Mouse (Mus musculus) heart, embryonic 15.5 days (tissue): ENCODE measurements at regions not wholly inside any gene's neighbourhood (a gene's known extent, or its start where the extent isn't known, plus 50 kb on each side); places are given as distances from the start of the nearest gene placed in this dataset.

Experiments used
- ATAC-seq: fragments of 200-750 bp; cut with Nextera tagmentation; replicated peaks from 2 replicates; pipeline ENCODE4 v1.8.0; 2017; ENCODE audit warnings: low read depth, moderate TSS enrichment; ENCODE audit not compliant: insufficient number of reproducible peaks, insufficient read depth, low FRiP score
- H3K27ac ChIP-seq: fragments of 300-500 bp; sonication (generic); 2 replicates; pipeline ENCODE4 v1.5.1; 2015; ENCODE audit warnings: mild to moderate bottlenecking, inconsistent platforms
- H3K27me3 ChIP-seq: fragments of 300-500 bp; sonication (generic); 2 replicates; pipeline ENCODE4 v1.6.1; 2015; ENCODE audit warnings: inconsistent platforms
- H3K36me3 ChIP-seq: fragments of 300-500 bp; sonication (generic); 2 replicates; pipeline ENCODE4 v1.6.1; 2015; ENCODE audit warnings: mild to moderate bottlenecking, inconsistent platforms
- H3K4me1 ChIP-seq: fragments of 300-500 bp; sonication (generic); replicated peaks from 2 replicates; pipeline ENCODE4 v1.6.1; 2015; ENCODE audit warnings: inconsistent platforms
- H3K4me2 ChIP-seq: fragments of 300-500 bp; sonication (generic); 2 replicates; pipeline ENCODE4 v1.6.1; 2015; ENCODE audit warnings: inconsistent platforms, mild to moderate bottlenecking, moderate library complexity
- H3K4me3 ChIP-seq: fragments of 300-500 bp; sonication (generic); 2 replicates; pipeline ENCODE4 v1.5.1; 2015; ENCODE audit warnings: mild to moderate bottlenecking, inconsistent platforms
- H3K9ac ChIP-seq: fragments of 300-500 bp; sonication (generic); 2 replicates; pipeline ENCODE4 v1.6.1; 2015; ENCODE audit warnings: mild to moderate bottlenecking, inconsistent platforms
- H3K9me3 ChIP-seq: fragments of 300-500 bp; sonication (generic); replicated peaks from 2 replicates; pipeline ENCODE4 v1.6.1; 2016; ENCODE audit warnings: inconsistent platforms
- WGBS: fragments of 180-500 bp; shearing (Covaris S2); methylation state at CpG from one replicate; pipeline ENCODE4 v1.1.7; 2015; ENCODE audit warnings: mixed read lengths; 5-methylcytosine and 5-hydroxymethylcytosine counted together

GRCm38 (mm10) chr3:101660635-101661034 is 56.2 kb upstream of the Atp1a1 start:
- Histone ChIP-seq H3K27ac (no peak overlapping the region), H3K9ac (no peak overlapping the region), H3K27me3 (no peaks in the 10 kb centered on the region), H3K4me2 (no peak overlapping the region), H3K4me1 (no peaks in the 10 kb centered on the region), H3K9me3 (no peaks in the 10 kb centered on the region), H3K4me3 (no peak overlapping the region), H3K36me3 (no peaks in the 10 kb centered on the region)
- ATAC-seq: no peak
- 61% methylated on average over 6 of the region's 6 CpGs for WGBS

GRCm38 (mm10) chr3:101660176-101660575 is 55.7 kb upstream of the Atp1a1 start:
- Histone ChIP-seq H3K9ac (no peak overlapping the region), H3K4me3 (no peak overlapping the region), H3K27me3 (no peaks in the 10 kb centered on the region), H3K36me3 (no peaks in the 10 kb centered on the region), H3K4me1 (no peaks in the 10 kb centered on the region), H3K9me3 (no peaks in the 10 kb centered on the region), H3K4me2 (no peak overlapping the region), H3K27ac (no peak overlapping the region)
- WGBS: 92% methylated on average over 4 of the region's 4 CpGs
- ATAC-seq: no peak

DNA sequence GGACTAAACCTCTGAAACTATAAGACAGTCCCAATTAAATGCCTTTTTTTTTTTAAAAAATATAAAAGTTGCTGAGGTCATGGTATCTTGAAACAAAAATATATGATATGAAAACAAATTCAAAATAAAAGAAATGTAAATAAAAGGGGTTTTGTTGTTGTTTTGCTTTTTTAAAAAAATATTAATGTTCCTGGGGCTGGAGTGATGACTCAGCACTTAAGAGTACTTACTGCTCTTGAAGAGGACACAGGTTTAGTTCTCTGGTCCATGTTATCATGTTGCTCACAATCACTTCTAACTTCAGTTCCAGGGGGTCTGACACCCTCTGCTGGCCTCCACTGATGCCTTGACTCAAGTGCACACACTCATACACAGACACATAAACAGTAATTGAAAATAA is 53.5 kb upstream of the Atp1a1 start:
- Histone ChIP-seq H3K27ac (no peak overlapping the region), H3K9me3 (no peaks in the 10 kb centered on the region), H3K4me2 (no peak overlapping the region), H3K4me1 (no peaks in the 10 kb centered on the region), H3K27me3 (no peaks in the 10 kb centered on the region), H3K36me3 (no peaks in the 10 kb centered on the region), H3K9ac (no peak overlapping the region), H3K4me3 (no peak overlapping the region)
- no peak for ATAC-seq

- no peaks in the 10 kb centered on the region for H3K4me1 ChIP-seq
- H3K36me3 ChIP-seq: no peaks in the 10 kb centered on the region
- H3K4me2 ChIP-seq: no peak overlapping the region
- H3K27ac ChIP-seq: no peak overlapping the region
- no peak overlapping the region for H3K9ac ChIP-seq
- no peak overlapping the region for H3K4me3 ChIP-seq
- no peak for ATAC-seq
- WGBS: 82% methylated on average over 4 of the region's 4 CpGs
- H3K9me3 ChIP-seq: no peaks in the 10 kb centered on the region
- H3K27me3 ChIP-seq: no peaks in the 10 kb centered on the region
Observed at GRCm38 (mm10) chr3:101654720-101655119, 50.2 kb upstream of the Atp1a1 start.
